Mouse (Mus musculus) embryonic fibroblast, embryonic 13.5 days (primary cell): ENCODE results near the gene Nav3. TPM values are rescaled to one million over a fixed set of nuclear protein-coding genes. Genes with fewer than 3 reads are reported as not detected.

Experiments
- H3K27ac ChIP-seq: 2 replicates; pipeline ENCODE4 v1.5.1; 2012; ENCODE audit warnings: low read length, control low read depth, inconsistent platforms; ENCODE audit not compliant: insufficient read depth
- H3K4me1 ChIP-seq: 2 replicates; pipeline ENCODE4 v1.6.1; 2011; ENCODE audit warnings: low read length; ENCODE audit not compliant: control insufficient read depth, insufficient read depth
- H3K4me3 ChIP-seq: 2 replicates; pipeline ENCODE4 v1.5.1; 2011; ENCODE audit warnings: mild to moderate bottlenecking, control low read depth, low read length; ENCODE audit not compliant: insufficient read depth
- CTCF ChIP-seq: IDR thresholded peaks from 2 replicates; pipeline ENCODE4 v1.5.1; 2011; ENCODE audit warnings: mild to moderate bottlenecking, control low read depth, low read length, moderate library complexity, borderline replicate concordance; ENCODE audit not compliant: insufficient read depth
- POLR2A ChIP-seq: IDR thresholded peaks from 2 replicates; pipeline ENCODE4 v1.6.1; 2011; ENCODE audit warnings: low read depth, mild to moderate bottlenecking, control low read depth, low read length, moderate library complexity
- polyA plus RNA-seq: library from polyadenylated mRNA; stranded (reverse); fragments of >200 nt; gene quantifications from 2 replicates; pipeline ENCODE4 v1.2.4, GENCODE M21; 2011; ENCODE audit warnings: low read depth; ENCODE audit not compliant: missing spikeins, insufficient read length

Gene Nav3
- polyA plus RNA-seq, 1 experiment, result 5.2 TPM

DNA sequence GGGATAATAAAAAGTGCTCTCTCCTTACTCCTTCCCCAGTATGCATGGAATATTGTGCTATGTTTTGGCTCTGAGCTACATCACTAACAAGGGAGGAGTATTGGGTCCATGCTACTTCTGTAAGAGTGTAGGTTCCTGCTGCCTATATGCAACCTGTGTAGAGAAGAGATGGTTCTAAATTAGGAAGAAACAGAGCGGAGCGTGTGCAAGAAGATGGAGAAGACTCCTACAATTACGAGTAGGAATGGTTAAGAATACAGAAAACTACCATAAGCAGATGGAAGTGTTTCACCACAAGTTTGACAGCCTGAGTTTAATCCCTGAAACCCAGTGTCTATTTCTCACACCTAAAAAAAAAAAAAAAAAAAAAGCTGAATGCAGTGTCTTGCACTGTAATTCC is 24.9 kb downstream of the Nav3 start:
- H3K4me1 ChIP-seq, result no peaks in the 10 kb centered on the region
- H3K27ac ChIP-seq, result no peak overlapping the region
- no peak overlapping the region for H3K4me3 ChIP-seq
- TF ChIP-seq POLR2A, result no peak
- no peak for TF ChIP-seq CTCF

DNA sequence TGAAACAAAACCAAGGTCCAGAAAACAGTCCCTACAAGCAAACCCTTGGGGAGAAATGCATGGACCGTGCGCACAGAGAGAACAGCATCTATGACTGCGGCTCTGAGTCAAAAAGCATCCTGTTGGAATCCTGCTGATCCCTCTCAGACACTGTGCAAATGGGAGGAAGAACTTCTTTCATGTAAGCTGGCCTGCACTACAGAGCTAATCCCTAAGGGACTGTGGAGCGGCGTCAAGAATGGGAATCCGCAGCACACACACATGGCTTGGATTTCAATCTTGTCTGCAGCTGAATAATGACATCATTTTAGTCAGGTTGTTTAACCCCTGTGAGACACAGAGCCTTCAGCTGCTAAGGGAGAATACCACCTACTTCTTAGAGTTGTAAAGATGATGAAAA is 26.4 kb downstream of the Nav3 start:
- H3K27ac ChIP-seq, result no peak overlapping the region
- no peak for TF ChIP-seq CTCF
- TF ChIP-seq POLR2A, result no peak
- no peak overlapping the region for H3K4me3 ChIP-seq
- H3K4me1 ChIP-seq, result no peaks in the 10 kb centered on the region

DNA sequence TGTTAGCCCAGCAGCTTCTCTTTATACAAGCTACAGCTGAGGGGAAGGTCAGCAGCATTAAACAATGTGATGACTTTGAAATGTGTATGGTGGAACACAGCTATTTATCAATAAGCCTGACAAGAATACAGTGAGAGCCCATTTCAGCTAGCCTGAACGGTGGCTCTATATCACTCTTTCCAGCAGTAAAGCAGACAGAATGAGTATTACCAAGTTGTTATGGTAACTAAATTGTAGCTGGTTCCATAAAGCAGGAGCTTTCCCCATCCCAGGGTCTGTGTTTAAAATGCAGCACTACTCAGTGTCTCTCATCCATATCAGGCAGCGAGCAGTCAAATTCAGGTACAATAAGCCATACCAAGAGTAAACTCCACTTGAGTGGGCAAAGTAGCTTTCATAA is 27.0 kb downstream of the Nav3 start:
- TF ChIP-seq POLR2A, result no peak
- no peak for TF ChIP-seq CTCF
- no peak overlapping the region for H3K4me3 ChIP-seq
- H3K4me1 ChIP-seq, result no peaks in the 10 kb centered on the region
- no peak overlapping the region for H3K27ac ChIP-seq

DNA sequence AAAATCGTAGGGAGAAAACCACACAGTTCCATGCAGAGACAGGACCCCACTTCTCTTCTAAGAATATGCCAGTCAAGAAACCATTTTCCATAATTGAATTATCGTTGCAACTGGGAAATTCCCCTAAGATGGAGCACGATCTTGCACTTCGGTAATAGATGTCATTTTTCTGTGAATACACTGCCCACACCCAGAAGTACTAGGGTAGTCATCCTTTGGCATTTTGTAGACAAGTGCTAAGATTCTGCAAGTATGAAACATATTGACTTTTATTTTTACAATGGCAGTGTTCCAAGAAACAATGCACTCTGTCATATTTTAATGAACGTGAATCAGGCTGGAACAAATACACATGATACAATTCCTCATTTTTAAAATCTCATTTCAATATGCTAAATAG is 34.5 kb downstream of the Nav3 start:
- Histone ChIP-seq H3K27ac (no peak overlapping the region), H3K4me1 (no peaks in the 10 kb centered on the region), H3K4me3 (no peak overlapping the region)
- TF ChIP-seq POLR2A (no peak), CTCF (no peak)

DNA sequence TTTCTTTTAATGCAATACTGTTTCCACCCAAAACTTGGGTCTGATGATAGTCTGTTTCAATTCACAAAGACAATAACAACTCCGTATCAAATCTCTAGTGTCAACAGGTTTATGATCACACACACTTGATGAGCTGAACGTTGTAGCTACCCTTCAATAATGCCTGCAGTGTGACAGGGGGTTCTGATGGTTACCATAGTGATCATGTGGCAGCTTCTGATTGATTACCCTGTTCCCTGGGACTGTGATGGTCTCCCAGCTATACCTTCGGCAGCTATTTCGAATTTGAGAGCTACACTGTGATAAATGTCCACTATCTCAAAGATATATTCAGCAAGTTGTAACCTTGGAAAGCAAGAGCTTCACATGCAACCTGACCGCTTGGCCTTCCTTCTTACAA is 39.0 kb downstream of the Nav3 start:
- Histone ChIP-seq H3K4me3 (no peak overlapping the region), H3K27ac (no peak overlapping the region), H3K4me1 (no peaks in the 10 kb centered on the region)
- TF ChIP-seq POLR2A, result no peak
- TF ChIP-seq CTCF, result no peak

GRCm38 (mm10) chr10:110415624-110416023 is 40.4 kb downstream of the Nav3 start:
- no peak overlapping the region for H3K4me3 ChIP-seq
- H3K4me1 ChIP-seq, result no peaks in the 10 kb centered on the region
- no peak overlapping the region for H3K27ac ChIP-seq
- TF ChIP-seq CTCF (no peak), POLR2A (no peak)

DNA sequence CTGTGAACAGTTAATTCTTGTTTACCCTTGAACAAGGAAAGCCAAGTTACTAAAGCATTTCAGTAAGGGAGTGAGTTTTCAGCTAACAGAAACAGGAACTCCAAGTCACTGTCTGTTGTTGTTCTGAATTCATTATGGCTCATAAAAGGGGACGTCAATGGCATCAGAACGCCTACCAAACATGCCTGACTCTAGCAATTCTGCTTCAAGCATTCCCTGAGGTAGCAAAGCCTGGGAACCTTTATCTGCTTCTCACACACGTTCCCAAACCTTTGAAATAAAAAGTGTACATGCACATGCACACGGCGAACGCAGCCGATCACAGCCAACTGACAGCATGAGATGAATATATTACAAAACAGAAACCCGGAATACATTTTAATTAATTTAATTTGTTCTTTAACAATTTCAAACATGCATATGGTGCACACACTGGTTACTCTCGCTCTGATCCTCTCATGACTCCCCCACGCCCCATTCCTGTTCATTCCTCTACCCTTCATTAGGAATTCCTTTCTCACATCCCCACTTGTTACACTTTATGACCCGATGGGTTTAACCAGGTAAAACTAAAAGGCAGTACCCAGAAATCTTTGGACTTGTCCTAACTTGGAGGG is 42.6 kb downstream of the Nav3 start:
- no peak overlapping the region for H3K27ac ChIP-seq
- TF ChIP-seq CTCF (no peak), POLR2A (no peak)
- H3K4me1 ChIP-seq, result no peaks in the 10 kb centered on the region
- no peak overlapping the region for H3K4me3 ChIP-seq

DNA sequence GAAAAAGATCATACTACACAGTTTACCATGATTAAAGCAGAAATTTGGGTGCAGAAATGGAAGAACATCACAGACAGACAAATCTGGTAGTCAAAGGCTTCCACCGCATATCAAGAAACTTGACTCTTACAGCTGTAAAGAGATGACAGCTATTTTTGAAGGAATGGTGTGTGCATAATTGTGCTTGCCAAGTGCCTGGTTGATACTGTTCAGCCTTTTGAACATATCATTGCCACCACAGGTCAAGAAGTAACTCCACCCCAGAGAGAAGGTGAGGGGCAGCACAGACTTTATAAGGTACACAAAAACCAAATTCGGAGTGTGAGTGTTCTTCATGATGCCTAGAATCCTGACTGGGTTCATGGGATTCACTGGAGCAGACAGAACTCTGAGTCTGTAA is 53.1 kb downstream of the Nav3 start:
- H3K4me1 ChIP-seq, result no peaks in the 10 kb centered on the region

DNA sequence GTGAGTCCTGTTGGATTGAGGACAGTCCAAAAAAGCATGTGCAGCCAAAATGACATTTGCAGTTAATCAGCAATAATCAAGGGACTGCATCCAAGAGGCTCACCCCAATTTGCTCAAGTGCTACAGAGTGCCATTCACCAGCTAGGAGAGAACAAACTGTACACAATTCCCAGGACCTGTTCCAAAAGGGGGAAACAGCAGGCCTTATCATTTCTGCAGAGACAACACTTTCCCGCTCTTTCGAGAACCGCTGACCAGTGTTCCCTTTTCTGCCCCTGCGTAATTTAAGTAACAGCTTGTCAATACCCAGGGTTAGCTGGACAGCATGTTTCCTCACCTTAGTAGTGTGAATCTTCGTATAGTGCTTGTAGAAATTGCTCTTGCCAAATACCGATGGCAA is 55.4 kb downstream of the Nav3 start:
- Histone ChIP-seq H3K4me3 (no peak overlapping the region), H3K4me1 (no peaks in the 10 kb centered on the region), H3K27ac (no peak overlapping the region)
- no peak for TF ChIP-seq CTCF
- no peak for TF ChIP-seq POLR2A

More for the DNA sequence above, 53.1 kb downstream of the Nav3 start:
- no peak overlapping the region for H3K4me3 ChIP-seq
- no peak for TF ChIP-seq CTCF
- no peak for TF ChIP-seq POLR2A
- H3K27ac ChIP-seq, result no peak overlapping the region

GRCm38 (mm10) chr10:110398643-110399042 is 57.4 kb downstream of the Nav3 start:
- TF ChIP-seq POLR2A, result no peak
- TF ChIP-seq CTCF, result no peak
- Histone ChIP-seq H3K4me3 (no peak overlapping the region), H3K27ac (no peak overlapping the region), H3K4me1 (no peaks in the 10 kb centered on the region)
